Mouse (Mus musculus): Measurements from ENCODE around the gene B4gat1.

GRCm38 (mm10) chr19:5045531-5045930, 6.9 kb downstream of the B4gat1 start:
- TF ChIP-seq CTCF (IDR thresholded peaks at IDR 0.05; ENCODE audit: low read depth, low read length) (no peak), POLR2A (IDR thresholded peaks at IDR 0.05; ENCODE audit: extremely low read depth, insufficient read depth, low read length) (no peak)
